12 mouse cellular contexts compared by ENCODE assay signal in genomic region chr13:98813167-98813566, GRCm38 (mm10). TPM values are rescaled to one million over a fixed set of nuclear protein-coding genes. Genes with fewer than 3 reads are reported as not detected.
DNase-seq lines count a peak whose midpoint lies in the region; ATAC-seq lines count a peak whose summit lies in the region.
"Had no signal": no experiment of that assay in that cellular context is flagged by ENCODE, and none has a peak within 500 bp of the region (broad histone marks: within the 10 kb centered on the region; RNA-seq: fewer than 3 reads in every experiment).

No protein-coding gene starts in this region.

- H3K4me3 ChIP-seq in kidney, embryonic 16.5 days (ENCODE audit: low read length) = no peak overlapping the region
- peak overlapping the region; percentile 91 for H3K4me3 ChIP-seq in embryonic facial prominence, embryonic 14.5 days (ENCODE audit: low read depth, low read length)
- peak overlapping the region; percentile 91 for H3K4me3 ChIP-seq in intestine, embryonic 16.5 days (ENCODE audit: low read length)
- H3K4me3 ChIP-seq in midbrain, embryonic 16.5 days (ENCODE audit: low read depth, low read length) = peak overlapping the region; percentile 14; the same call in 1 of the 2 replicates

- no peak overlapping the region for H3K27ac ChIP-seq in kidney, embryonic 16.5 days (ENCODE audit: low read length)
- no peak overlapping the region for H3K27ac ChIP-seq in embryonic facial prominence, embryonic 14.5 days (replicated peaks; ENCODE audit: low read depth, low read length)
- H3K27ac ChIP-seq in intestine, embryonic 16.5 days (ENCODE audit: low read length) = no peak overlapping the region
- H3K27ac ChIP-seq in midbrain, embryonic 16.5 days (ENCODE audit: low read length) = no peak overlapping the region

- WGBS in kidney, embryonic 16.5 days = 69% methylated on average over 2 of the region's 2 CpGs
- whole genome bisulfite sequencing in embryonic facial prominence, embryonic 14.5 days = 86% methylated on average over 2 of the region's 2 CpGs
- WGBS in intestine, embryonic 16.5 days = 68% methylated on average over 2 of the region's 2 CpGs
- WGBS in midbrain, embryonic 16.5 days = 76% methylated on average over 2 of the region's 2 CpGs

- no peak overlapping the region for H3K9ac ChIP-seq in kidney, embryonic 16.5 days (replicated peaks; ENCODE audit: low read length)
- H3K9ac ChIP-seq in embryonic facial prominence, embryonic 14.5 days (ENCODE audit: low read depth, low read length) = no peak overlapping the region
- no peak overlapping the region; the same call in 1 of the 2 replicates for H3K9ac ChIP-seq in intestine, embryonic 16.5 days (ENCODE audit: low read depth, low read length)
- no peak overlapping the region for H3K9ac ChIP-seq in midbrain, embryonic 16.5 days (ENCODE audit: low read depth, low read length)

- peak overlapping the region; percentile 62; the same call in 1 of the 2 replicates for H3K4me2 ChIP-seq in kidney, embryonic 16.5 days (replicated peaks; ENCODE audit: low read depth, low read length)
- peak overlapping the region; percentile 62 for H3K4me2 ChIP-seq in embryonic facial prominence, embryonic 14.5 days (ENCODE audit: low read depth, low read length)
- H3K4me2 ChIP-seq in intestine, embryonic 16.5 days (ENCODE audit: low read depth, low read length) = peak overlapping the region; percentile 57
- H3K4me2 ChIP-seq in midbrain, embryonic 16.5 days (ENCODE audit: low read length) = peak overlapping the region; percentile 70; the same call in 1 of the 2 replicates

- no peaks in the 10 kb centered on the region for H3K36me3 ChIP-seq in kidney, embryonic 16.5 days (ENCODE audit: insufficient read depth, low read length)
- H3K36me3 ChIP-seq in embryonic facial prominence, embryonic 14.5 days (ENCODE audit: control insufficient read depth, insufficient read depth, low read length) = no peaks in the 10 kb centered on the region
- no peaks in the 10 kb centered on the region for H3K36me3 ChIP-seq in intestine, embryonic 16.5 days (ENCODE audit: control insufficient read depth, insufficient read depth, low read length)
- H3K36me3 ChIP-seq in midbrain, embryonic 16.5 days (ENCODE audit: control insufficient read depth, insufficient read depth, low read length) = no peaks in the 10 kb centered on the region

- no peaks in the 10 kb centered on the region for H3K9me3 ChIP-seq in kidney, embryonic 16.5 days (ENCODE audit: low read length)
- no peaks in the 10 kb centered on the region for H3K9me3 ChIP-seq in embryonic facial prominence, embryonic 14.5 days (ENCODE audit: control insufficient read depth, low read length)
- H3K9me3 ChIP-seq in intestine, embryonic 16.5 days (ENCODE audit: control insufficient read depth, low read length) = no peaks in the 10 kb centered on the region
- H3K9me3 ChIP-seq in midbrain, embryonic 16.5 days (replicated peaks; ENCODE audit: control insufficient read depth, low read length, poor library complexity, severe bottlenecking) = no peaks in the 10 kb centered on the region

- H3K27me3 ChIP-seq in kidney, embryonic 16.5 days (ENCODE audit: insufficient read depth, low read length) = no peaks in the 10 kb centered on the region
- no peaks in the 10 kb centered on the region for H3K27me3 ChIP-seq in embryonic facial prominence, embryonic 14.5 days (replicated peaks; ENCODE audit: control insufficient read depth, insufficient read depth, low read length)
- H3K27me3 ChIP-seq in intestine, embryonic 16.5 days (replicated peaks; ENCODE audit: control insufficient read depth, insufficient read depth, low read length) = no peaks in the 10 kb centered on the region
- H3K27me3 ChIP-seq in midbrain, embryonic 16.5 days (ENCODE audit: control insufficient read depth, insufficient read depth, low read depth, low read length) = no peaks in the 10 kb centered on the region
- H3K27me3 ChIP-seq: Patski had no signal

- DNase-seq in kidney, adult 9 months = no peak
- DNase-seq in embryonic facial prominence, embryonic 14.5 days (ENCODE audit: low spot score) = no peak
- DNase-seq in left cerebral cortex, adult 9 months (ENCODE audit: low spot score in 2 of 2) = no peak
- no peak for DNase-seq in gastrocnemius, adult 18-20 months (ENCODE audit: low spot score)
- no peak for DNase-seq in lung, adult 18-20 months
- DNase-seq: cerebellum, adult 18-20 months; gastrocnemius, postnatal 10 days; spleen, adult 18-20 months had no signal

- H3K4me1 ChIP-seq in kidney, embryonic 16.5 days (ENCODE audit: insufficient read depth, low read length) = peaks cover 29% of the 10 kb centered on the region
- peaks cover 9% of the 10 kb centered on the region for H3K4me1 ChIP-seq in embryonic facial prominence, embryonic 14.5 days (ENCODE audit: control insufficient read depth, insufficient read depth, low read length)
- peaks cover 9% of the 10 kb centered on the region for H3K4me1 ChIP-seq in intestine, embryonic 16.5 days (ENCODE audit: control insufficient read depth, insufficient read depth, low read length)
- peaks cover 8% of the 10 kb centered on the region for H3K4me1 ChIP-seq in midbrain, embryonic 16.5 days (ENCODE audit: control insufficient read depth, insufficient read depth, low read length)

- no peak for ATAC-seq in kidney, embryonic 16.5 days (ENCODE audit: low FRiP score, low TSS enrichment)
- no peak for ATAC-seq in embryonic facial prominence, embryonic 14.5 days (ENCODE audit: low read depth)
- ATAC-seq in intestine, embryonic 16.5 days = no peak
- ATAC-seq in midbrain, embryonic 16.5 days = no peak
- ATAC-seq: Patski had no signal

RNA-seq across cellular contexts. Expression of gene Fcho2, which starts 2.1 kb away (rescaled TPM):
- 37.5 and 44.7 TPM in 2 replicates for polyA plus RNA-seq in kidney, embryonic 16.5 days (2015; fragmentation: Nextera tagmentation; extraction: Ambion mirVana)
- 25.2 and 26.3 TPM in 2 replicates for polyA plus RNA-seq in embryonic facial prominence, embryonic 14.5 days (2014; fragmentation: Nextera tagmentation; extraction: Ambion mirVana)
- polyA plus RNA-seq in intestine, embryonic 16.5 days (2015; fragmentation: Nextera tagmentation; extraction: Ambion mirVana) = 31.2 and 31.9 TPM in 2 replicates
- polyA plus RNA-seq in midbrain, embryonic 16.5 days (2015; fragmentation: Nextera tagmentation; extraction: Ambion mirVana) = 23.0 and 27.4 TPM in 2 replicates
- total RNA-seq in gastrocnemius, adult 18-20 months (2021) = 10 to 100 TPM; 21.3 to 26.3 TPM
